Mouse (Mus musculus): ENCODE measurements around the gene Mea1. TPM values are rescaled to one million over a fixed set of nuclear protein-coding genes. Genes with fewer than 3 reads are reported as not detected.

Gene Mea1
- 65.2 and 67.8 TPM in 2 replicates for polyA plus RNA-seq (2015; fragmentation: Nextera tagmentation; extraction: Ambion mirVana)

GRCm38 (mm10) chr17:46678416-46678815 lies at the start of gene Mea1:
TSS of gene Mea1 (plus strand) at chr17:46678793.
- Histone ChIP-seq H3K9ac (peak within 1 kb of the TSS; percentile 90), H3K27me3 (no peaks in the 10 kb centered on the region), H3K4me1 (replicated peaks) (peaks cover 52% of the 10 kb centered on the region), H3K9me3 (replicated peaks) (no peaks in the 10 kb centered on the region), H3K4me3 (replicated peaks) (peak within 1 kb of the TSS; percentile 92), H3K36me3 (peaks cover 50% of the 10 kb centered on the region), H3K27ac (peak within 1 kb of the TSS; percentile 90), H3K4me2 (peak within 1 kb of the TSS; percentile 98)
- no peak for ATAC-seq (ENCODE audit: low read depth)
- WGBS (ENCODE audit: insufficient replicate concordance), result 82% methylated on average over 8 of the region's 9 CpGs
- no peak for DNase-seq

DNA sequence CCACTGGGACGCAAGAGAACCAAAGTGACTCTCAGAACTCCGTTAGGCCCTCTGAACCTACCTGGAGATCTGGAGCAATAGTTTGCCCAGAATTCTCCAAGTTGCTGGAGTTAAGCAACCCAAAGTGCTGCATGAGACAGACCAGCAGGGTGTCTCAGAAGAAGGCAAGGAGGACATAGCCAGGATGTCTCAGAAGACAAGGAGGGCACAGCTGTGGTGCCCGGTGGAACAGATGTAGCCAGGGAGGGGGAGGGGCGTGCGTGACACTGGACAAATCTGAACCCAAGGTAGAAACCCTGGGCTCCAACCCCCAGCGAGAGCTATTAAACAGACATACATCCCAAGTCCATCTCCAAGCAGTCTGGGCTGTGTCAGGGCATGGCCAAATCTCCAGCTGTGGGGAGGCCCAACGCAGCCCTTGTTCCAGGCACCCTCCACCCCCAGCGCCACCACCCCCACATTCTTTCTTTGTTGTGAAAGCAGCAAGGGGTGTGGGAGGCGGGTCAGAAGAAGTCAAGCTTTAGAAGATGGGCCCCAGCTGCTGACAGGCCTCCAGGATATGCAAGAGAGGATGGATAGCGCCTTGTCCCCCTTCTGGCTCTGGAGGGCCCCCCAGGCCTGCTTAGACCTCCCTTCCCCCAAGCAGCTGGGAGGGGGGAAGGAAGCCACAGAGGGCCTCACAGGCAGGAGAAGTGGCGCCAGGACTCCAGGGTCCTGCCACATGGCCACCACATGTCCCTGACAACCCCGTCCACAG lies 48.7 kb upstream of the Mea1 start:
- ATAC-seq (ENCODE audit: low read depth) (peak; percentile 23; the same call in 1 of the 2 replicates), DNase-seq (no peak)
- Histone ChIP-seq H3K36me3 (no peaks in the 10 kb centered on the region), H3K9me3 (replicated peaks) (no peaks in the 10 kb centered on the region), H3K4me2 (peak overlapping the region; percentile 70), H3K27ac (0 out of 2 replicates have a peak overlapping the region, but pooled peaks have one; percentile 37), H3K4me1 (replicated peaks) (peaks cover 27% of the 10 kb centered on the region), H3K4me3 (replicated peaks) (peak overlapping the region; percentile 64), H3K27me3 (peaks cover 53% of the 10 kb centered on the region), H3K9ac (0 out of 2 replicates have a peak overlapping the region, but pooled peaks have one; percentile 70)
- 14% methylated on average over 12 of the region's 12 CpGs for WGBS (ENCODE audit: insufficient replicate concordance)

DNA sequence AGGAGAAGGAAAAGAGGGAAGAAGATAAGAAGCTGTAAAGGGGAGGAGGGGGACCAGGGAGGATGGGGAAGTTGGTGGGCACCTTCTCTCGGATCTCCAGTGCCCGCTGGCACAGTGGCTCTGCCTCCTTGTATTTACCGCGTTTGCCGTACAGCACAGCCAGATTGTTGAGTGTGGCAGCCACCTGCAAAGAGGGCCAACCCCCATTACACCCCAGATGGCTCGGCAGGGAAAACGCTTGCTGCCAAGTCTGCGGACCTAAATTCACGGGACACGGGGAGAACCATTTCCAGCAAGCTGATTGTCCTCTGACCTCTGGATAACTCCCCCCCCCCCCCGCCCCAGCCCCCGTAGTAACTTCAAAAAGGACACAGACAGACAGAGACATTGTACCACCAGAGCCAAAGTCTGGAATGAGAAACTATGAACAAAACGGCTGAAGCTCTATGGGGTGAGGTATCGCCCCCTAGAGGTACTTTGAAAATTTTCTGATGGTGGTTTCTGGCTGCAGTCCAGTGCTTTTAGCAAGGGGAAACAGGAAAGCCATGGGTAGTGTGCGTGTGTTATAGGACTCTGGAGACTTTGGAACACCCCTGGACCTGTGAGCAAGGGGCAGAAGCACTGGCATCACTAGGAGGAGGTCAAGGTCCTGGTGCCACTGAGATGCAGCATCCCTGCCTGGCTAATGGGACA lies 41.6 kb upstream of the Mea1 start:
- 22% methylated on average over 15 of the region's 15 CpGs for WGBS (ENCODE audit: insufficient replicate concordance)
- H3K4me3 ChIP-seq (replicated peaks), result no peak overlapping the region
- H3K27me3 ChIP-seq, result no peaks in the 10 kb centered on the region
- H3K27ac ChIP-seq, result no peak overlapping the region
- peaks cover 8% of the 10 kb centered on the region; the same call in 1 of the 2 replicates for H3K4me1 ChIP-seq (replicated peaks)
- no peaks in the 10 kb centered on the region for H3K9me3 ChIP-seq (replicated peaks)
- DNase-seq (no peak), ATAC-seq (ENCODE audit: low read depth) (no peak)
- peak overlapping the region; percentile 17 for H3K4me2 ChIP-seq
- no peak overlapping the region for H3K9ac ChIP-seq
- no peaks in the 10 kb centered on the region for H3K36me3 ChIP-seq

DNA sequence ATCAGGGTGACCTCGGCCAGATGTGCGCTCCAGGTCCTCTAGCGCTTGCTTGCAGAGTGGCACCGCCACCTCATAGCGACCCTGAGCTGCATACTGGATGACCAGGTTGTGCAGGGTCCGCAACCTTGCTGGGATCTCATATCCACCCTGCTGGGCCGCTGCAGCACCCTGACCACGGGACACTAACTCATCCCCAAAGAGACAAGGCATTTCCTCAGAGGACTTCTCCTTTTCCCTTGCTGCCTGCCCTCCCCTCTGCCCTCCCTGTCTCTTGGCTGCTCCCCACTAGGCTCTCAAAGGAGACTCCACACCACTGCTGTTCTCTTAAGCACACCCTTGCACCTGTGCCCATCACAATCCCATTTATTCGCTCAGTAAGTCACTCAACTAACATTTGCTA lies 38.7 kb upstream of the Mea1 start:
- Histone ChIP-seq H3K4me2 (no peak overlapping the region), H3K4me1 (replicated peaks) (peaks cover 18% of the 10 kb centered on the region), H3K27ac (no peak overlapping the region), H3K9ac (no peak overlapping the region), H3K9me3 (replicated peaks) (no peaks in the 10 kb centered on the region), H3K27me3 (no peaks in the 10 kb centered on the region), H3K4me3 (replicated peaks) (no peak overlapping the region), H3K36me3 (no peaks in the 10 kb centered on the region)
- no peak for DNase-seq
- no peak for ATAC-seq (ENCODE audit: low read depth)
- 43% methylated on average over 9 of the region's 9 CpGs for WGBS (ENCODE audit: insufficient replicate concordance)

DNA sequence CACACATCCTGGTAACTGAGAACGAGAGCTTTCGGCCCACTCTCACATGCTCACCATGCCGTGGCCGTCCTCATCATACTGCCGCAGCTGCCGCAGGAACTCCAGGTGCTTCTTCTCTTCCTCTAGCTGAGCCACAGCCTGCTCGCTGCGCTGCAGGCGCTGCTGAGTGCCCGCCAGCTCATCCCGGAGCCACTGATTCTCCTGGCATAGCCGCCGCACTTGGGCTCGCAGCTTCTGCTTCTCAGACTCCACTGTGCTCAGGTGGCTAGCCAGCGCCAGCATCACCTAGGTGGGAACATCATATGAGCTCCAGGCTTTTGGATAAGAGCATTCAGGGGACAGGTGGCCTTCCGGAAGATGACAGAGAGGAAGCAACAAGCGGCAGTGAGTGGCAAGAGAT lies 36.5 kb upstream of the Mea1 start:
- no peak overlapping the region for H3K4me3 ChIP-seq (replicated peaks)

DNA sequence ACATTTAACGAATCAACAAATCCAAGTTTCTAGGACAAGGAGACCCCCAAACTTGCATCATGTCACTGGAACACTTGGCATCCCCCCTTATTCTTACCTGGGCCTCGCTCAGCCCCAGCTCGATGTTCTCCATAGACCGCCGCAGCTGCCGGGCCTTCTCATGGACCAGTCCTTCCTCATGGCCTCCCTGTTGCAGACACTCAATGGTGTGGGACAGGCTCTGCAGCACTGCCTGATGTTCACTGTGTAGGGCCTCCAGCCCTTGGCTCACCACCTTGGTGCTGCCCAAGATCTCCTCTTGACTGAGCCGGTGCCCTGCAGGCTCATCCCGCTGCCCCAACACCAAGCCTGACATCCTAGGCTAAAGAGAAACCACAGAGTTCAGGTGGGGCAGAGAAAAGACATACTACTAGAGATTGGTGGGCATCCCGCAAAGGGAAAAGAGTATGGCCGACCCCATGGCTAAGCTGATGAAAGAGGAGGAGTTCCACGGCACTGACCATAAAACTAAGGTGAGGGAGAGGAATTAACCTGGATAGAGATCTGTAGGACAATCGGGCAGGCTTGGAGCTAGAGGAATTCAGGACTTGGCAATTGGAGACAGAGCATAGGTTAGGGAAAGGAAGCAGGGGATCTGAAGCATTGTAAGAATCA lies 34.3 kb upstream of the Mea1 start:
- Histone ChIP-seq H3K27me3 (no peaks in the 10 kb centered on the region), H3K4me1 (replicated peaks) (peaks cover 34% of the 10 kb centered on the region), H3K9ac (no peak overlapping the region), H3K27ac (no peak overlapping the region), H3K4me3 (replicated peaks) (peak overlapping the region; percentile 81), H3K9me3 (replicated peaks) (no peaks in the 10 kb centered on the region), H3K4me2 (peak overlapping the region; percentile 97), H3K36me3 (peaks cover 15% of the 10 kb centered on the region)
- ATAC-seq (ENCODE audit: low read depth), result no peak
- WGBS (ENCODE audit: insufficient replicate concordance), result 77% methylated on average over 12 of the region's 12 CpGs
- DNase-seq, result no peak

More for the DNA sequence above, 36.5 kb upstream of the Mea1 start:
- H3K36me3 ChIP-seq, result no peaks in the 10 kb centered on the region
- DNase-seq, result no peak
- H3K4me1 ChIP-seq (replicated peaks), result peaks cover 28% of the 10 kb centered on the region
- no peak overlapping the region for H3K27ac ChIP-seq
- no peak overlapping the region for H3K4me2 ChIP-seq
- H3K9me3 ChIP-seq (replicated peaks), result no peaks in the 10 kb centered on the region
- ATAC-seq (ENCODE audit: low read depth), result no peak
- H3K27me3 ChIP-seq, result no peaks in the 10 kb centered on the region
- H3K9ac ChIP-seq, result no peak overlapping the region
- 82% methylated on average over 17 of the region's 17 CpGs for WGBS (ENCODE audit: insufficient replicate concordance)

DNA sequence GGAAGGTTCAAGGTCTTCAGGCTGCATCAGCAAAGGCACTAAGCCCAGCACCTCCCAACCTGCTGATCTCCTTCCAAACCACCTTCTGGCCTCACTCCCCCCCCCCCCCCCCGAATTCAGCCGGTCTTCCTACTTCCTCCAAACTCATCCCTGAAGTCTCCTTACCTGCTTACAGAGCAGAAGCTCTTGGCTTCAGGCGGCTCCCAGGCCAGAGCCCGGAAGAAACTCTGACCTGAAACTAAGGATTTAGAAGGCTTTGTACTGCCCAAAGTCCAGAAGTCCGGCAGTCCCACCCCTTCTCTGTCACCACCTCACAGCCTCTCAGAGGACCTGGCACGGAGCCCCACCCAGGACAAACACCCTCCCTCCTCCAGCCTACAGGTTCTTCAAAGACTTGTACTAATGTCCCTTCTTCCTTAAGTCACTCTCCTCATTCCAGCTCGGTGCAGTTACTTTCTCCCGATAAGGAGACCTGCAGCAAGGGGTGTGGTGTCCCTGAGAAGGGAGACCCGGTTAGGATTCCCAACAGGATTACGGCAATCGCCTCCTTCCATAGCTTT lies 33.6 kb upstream of the Mea1 start:
- Histone ChIP-seq H3K36me3 (peaks cover 18% of the 10 kb centered on the region), H3K9ac (peak overlapping the region; percentile 78), H3K9me3 (replicated peaks) (no peaks in the 10 kb centered on the region), H3K27me3 (no peaks in the 10 kb centered on the region), H3K27ac (peak overlapping the region; percentile 71), H3K4me2 (peak overlapping the region; percentile 97), H3K4me3 (replicated peaks) (peak overlapping the region; percentile 81), H3K4me1 (replicated peaks) (peaks cover 36% of the 10 kb centered on the region)
- WGBS (ENCODE audit: insufficient replicate concordance), result 11% methylated on average over 9 of the region's 11 CpGs
- ATAC-seq (ENCODE audit: low read depth) (peak; percentile 35), DNase-seq (peak; percentile 46)

- H3K27ac ChIP-seq, result peak within 1 kb of the TSS; percentile 74
- ATAC-seq (ENCODE audit: low read depth), result peak; percentile 72
- DNase-seq, result peak; percentile 96
- peak within 1 kb of the TSS; percentile 81 for H3K4me3 ChIP-seq (replicated peaks)
- WGBS (ENCODE audit: insufficient replicate concordance), result under 1% methylated on average over 53 of the region's 53 CpGs
- no peaks in the 10 kb centered on the region for H3K9me3 ChIP-seq (replicated peaks)
- H3K9ac ChIP-seq, result peak within 1 kb of the TSS; percentile 80
- peaks cover 18% of the 10 kb centered on the region for H3K36me3 ChIP-seq
- no peaks in the 10 kb centered on the region for H3K27me3 ChIP-seq
- peaks cover 43% of the 10 kb centered on the region for H3K4me1 ChIP-seq (replicated peaks)
- H3K4me2 ChIP-seq, result peak within 1 kb of the TSS; percentile 97
These were observed 32.9 kb upstream of the Mea1 start, which contains the start of the genes Klc4 and Mrpl2 for GRCm38 (mm10) chr17:46645561-46646321. TSS of gene Klc4 (minus strand) at chr17:46646022. TSS of gene Mrpl2 (plus strand) at chr17:46646229.

- peak; percentile 24; the same call in 1 of the 2 replicates for ATAC-seq (ENCODE audit: low read depth)
- peak overlapping the region; percentile 74 for H3K27ac ChIP-seq
These were observed 32.3 kb upstream of the Mea1 start for GRCm38 (mm10) chr17:46646322-46646662.

DNA sequence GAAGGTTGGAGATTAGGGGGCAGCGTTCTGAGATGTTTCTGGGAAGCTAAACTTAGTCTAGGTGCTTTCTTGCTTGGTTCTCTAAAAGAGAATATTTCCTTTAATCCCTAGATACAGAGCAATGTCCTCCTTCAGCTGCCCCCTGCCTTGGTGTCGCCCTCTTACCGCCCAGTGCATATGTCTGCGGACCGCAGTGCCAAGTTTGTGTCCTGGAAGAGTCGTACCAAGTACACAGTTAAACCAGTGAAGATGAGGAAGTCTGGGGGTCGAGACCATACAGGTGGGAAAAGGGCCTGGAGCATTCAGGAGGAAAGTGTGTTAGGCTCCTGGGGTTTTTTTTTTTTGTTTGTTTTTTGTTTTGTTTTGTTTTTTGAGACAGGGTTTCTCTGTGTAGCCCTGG lies 31.3 kb upstream of the Mea1 start:
- no peak for ATAC-seq (ENCODE audit: low read depth)
- Histone ChIP-seq H3K27ac (no peak overlapping the region), H3K4me2 (peak overlapping the region; percentile 97), H3K36me3 (peaks cover 19% of the 10 kb centered on the region), H3K4me3 (replicated peaks) (peak overlapping the region; percentile 81), H3K9ac (peak overlapping the region; percentile 80), H3K9me3 (replicated peaks) (no peaks in the 10 kb centered on the region), H3K4me1 (replicated peaks) (peaks cover 57% of the 10 kb centered on the region), H3K27me3 (no peaks in the 10 kb centered on the region)
- WGBS (ENCODE audit: insufficient replicate concordance), result 82% methylated on average over 7 of the region's 7 CpGs
- no peak for DNase-seq

More at GRCm38 (mm10) chr17:46646322-46646662, 32.3 kb upstream of the Mea1 start:
- WGBS (ENCODE audit: insufficient replicate concordance), result under 1% methylated on average over 19 of the region's 19 CpGs
- H3K4me1 ChIP-seq (replicated peaks), result peaks cover 48% of the 10 kb centered on the region
- H3K9me3 ChIP-seq (replicated peaks), result no peaks in the 10 kb centered on the region
- peaks cover 18% of the 10 kb centered on the region for H3K36me3 ChIP-seq
- H3K4me2 ChIP-seq, result peak overlapping the region; percentile 97
- peak overlapping the region; percentile 80 for H3K9ac ChIP-seq
- H3K27me3 ChIP-seq, result no peaks in the 10 kb centered on the region
- H3K4me3 ChIP-seq (replicated peaks), result peak overlapping the region; percentile 81
- DNase-seq, result no peak
